Mouse (Mus musculus) small intestine, adult 2 months (tissue): ENCODE results near the gene Hc. TPM values are rescaled to one million over a fixed set of nuclear protein-coding genes. Genes with fewer than 3 reads are reported as not detected.

Experiments used
- H3K27ac ChIP-seq: fragments of 200-500 bp; 2 replicates; pipeline ENCODE4 v1.5.1; 2012; ENCODE audit warnings: low read depth, low read length, control low read depth, inconsistent platforms; ENCODE audit not compliant: insufficient read depth
- H3K27me3 ChIP-seq: fragments of 200-500 bp; 2 replicates; pipeline ENCODE4 v1.6.1; 2012; ENCODE audit warnings: mild to moderate bottlenecking, moderate library complexity, low read length, inconsistent platforms; ENCODE audit not compliant: control insufficient read depth, insufficient read depth
- H3K36me3 ChIP-seq: fragments of 200-500 bp; 2 replicates; pipeline ENCODE4 v1.6.1; 2012; ENCODE audit warnings: mild to moderate bottlenecking, low read length, control low read depth, inconsistent platforms; ENCODE audit not compliant: control insufficient read depth, insufficient read depth
- H3K4me1 ChIP-seq: fragments of 200-500 bp; 2 replicates; pipeline ENCODE4 v1.6.1; 2012; ENCODE audit warnings: low read length, inconsistent platforms, mixed read lengths; ENCODE audit not compliant: control insufficient read depth, insufficient read depth, insufficient read length
- H3K4me3 ChIP-seq: fragments of 200-500 bp; 2 replicates; pipeline ENCODE4 v1.5.1; 2012; ENCODE audit warnings: low read depth, mild to moderate bottlenecking, control low read depth, inconsistent platforms, low read length, moderate library complexity
- CTCF ChIP-seq: fragments of 200-500 bp; IDR thresholded peaks from 2 replicates; pipeline ENCODE4 v1.5.1; 2012; ENCODE audit warnings: low read depth, mild to moderate bottlenecking, control low read depth, inconsistent platforms, low read length, moderate library complexity, mixed read lengths; ENCODE audit not compliant: insufficient replicate concordance, insufficient read length; ENCODE audit errors: extremely low read depth
- POLR2A ChIP-seq: fragments of 200-500 bp; IDR thresholded peaks from 2 replicates; pipeline ENCODE4 v1.6.1; 2012; ENCODE audit warnings: low read depth, mild to moderate bottlenecking, control low read depth, inconsistent platforms, low read length, moderate library complexity
- WGBS: fragments of 180-500 bp; shearing (Covaris S2); methylation state at CpG from one replicate; pipeline ENCODE4 v1.1.7; 2018; 5-methylcytosine and 5-hydroxymethylcytosine counted together
- polyA plus RNA-seq: library from polyadenylated mRNA; depleted of rRNA; stranded (reverse); fragments of >200 nt; gene quantifications from 2 replicates; pipeline ENCODE4 v1.2.3, GENCODE M21; 2012; rRNA removed

Hc gene
- not detected in 2 replicates for polyA plus RNA-seq

GRCm38 (mm10) chr2:35061338-35061737, at the start of gene Hc:
Gene Hc, minus strand, starts transcription at chr2:35061438.
- no peaks in the 10 kb centered on the region for H3K36me3 ChIP-seq
- no peak for TF ChIP-seq POLR2A
- no peak for TF ChIP-seq CTCF
- no peaks in the 10 kb centered on the region for H3K4me1 ChIP-seq
- 71% methylated on average over 5 of the region's 5 CpGs for WGBS
- no peaks in the 10 kb centered on the region for H3K27me3 ChIP-seq
- no peak within 1 kb of the TSS for H3K4me3 ChIP-seq
- no peak within 1 kb of the TSS for H3K27ac ChIP-seq

- H3K27ac ChIP-seq: no peak overlapping the region
- WGBS: 27% methylated on average over 2 of the region's 2 CpGs
- H3K4me3 ChIP-seq: no peak overlapping the region
- H3K4me1 ChIP-seq: no peaks in the 10 kb centered on the region
- H3K36me3 ChIP-seq: peaks cover 1% of the 10 kb centered on the region
- no peaks in the 10 kb centered on the region for H3K27me3 ChIP-seq
- TF ChIP-seq CTCF (no peak), POLR2A (no peak)
These were observed 49.3 kb upstream of the Hc start for GRCm38 (mm10) chr2:35110521-35110920.

- H3K36me3 ChIP-seq: peaks cover 1% of the 10 kb centered on the region
- WGBS: 1% methylated on average over 13 of the region's 13 CpGs
- peak overlapping the region; percentile 39 for H3K27ac ChIP-seq
- no peaks in the 10 kb centered on the region for H3K4me1 ChIP-seq
- no peak for TF ChIP-seq POLR2A
- TF ChIP-seq CTCF: no peak
- no peaks in the 10 kb centered on the region for H3K27me3 ChIP-seq
- peak overlapping the region; percentile 80 for H3K4me3 ChIP-seq
These were observed 48.7 kb upstream of the Hc start for GRCm38 (mm10) chr2:35109924-35110304.

GRCm38 (mm10) chr2:35109141-35109923, 48.1 kb upstream of the Hc start, which contains the start of gene Cntrl:
Gene Cntrl, plus strand, starts transcription at chr2:35109492.
- TF ChIP-seq CTCF (peak; percentile 17; the same call in 1 of the 2 replicates), POLR2A (peak; percentile 42)
- Histone ChIP-seq H3K27ac (peak within 1 kb of the TSS; percentile 81), H3K27me3 (no peaks in the 10 kb centered on the region), H3K4me3 (peak within 1 kb of the TSS; percentile 80), H3K4me1 (no peaks in the 10 kb centered on the region), H3K36me3 (no peaks in the 10 kb centered on the region; the same call in 1 of the 2 replicates)
- WGBS: under 1% methylated on average over 62 of the region's 62 CpGs

- H3K4me3 ChIP-seq: peak overlapping the region; percentile 80
- H3K27ac ChIP-seq: peak overlapping the region; percentile 81
- 24% methylated on average over 3 of the region's 3 CpGs for WGBS
- H3K4me1 ChIP-seq: no peaks in the 10 kb centered on the region
- no peaks in the 10 kb centered on the region; the same call in 1 of the 2 replicates for H3K36me3 ChIP-seq
- TF ChIP-seq POLR2A: no peak
- TF ChIP-seq CTCF: peak; percentile 46; the same call in 1 of the 2 replicates
- no peaks in the 10 kb centered on the region for H3K27me3 ChIP-seq
These were observed 47.5 kb upstream of the Hc start for GRCm38 (mm10) chr2:35108712-35109111.

- Histone ChIP-seq H3K4me3 (no peak overlapping the region), H3K27me3 (no peaks in the 10 kb centered on the region), H3K27ac (no peak overlapping the region), H3K36me3 (no peaks in the 10 kb centered on the region), H3K4me1 (no peaks in the 10 kb centered on the region)
- 46% methylated on average over 5 of the region's 5 CpGs for WGBS
- TF ChIP-seq CTCF (no peak), POLR2A (no peak)
These were observed 46.9 kb upstream of the Hc start for GRCm38 (mm10) chr2:35107984-35108635.

- WGBS: 59% methylated on average over 3 of the region's 3 CpGs
- Histone ChIP-seq H3K4me3 (no peak overlapping the region), H3K27ac (no peak overlapping the region), H3K36me3 (no peaks in the 10 kb centered on the region), H3K27me3 (no peaks in the 10 kb centered on the region), H3K4me1 (no peaks in the 10 kb centered on the region)
- no peak for TF ChIP-seq POLR2A
- TF ChIP-seq CTCF: no peak
These were observed 43.6 kb upstream of the Hc start for GRCm38 (mm10) chr2:35104843-35105242.
